Mouse (Mus musculus) embryonic facial prominence, embryonic 12.5 days (tissue): ENCODE measurements around the gene Mpp3. TPM values are rescaled to one million over a fixed set of nuclear protein-coding genes. Genes with fewer than 3 reads are reported as not detected.
A peak's percentile ranks its signal among the peaks of the same experiment; 100 is the strongest.

Source experiments
- ATAC-seq: fragments of 200-750 bp; cut with Nextera tagmentation; 2 replicates; pipeline ENCODE4 v1.8.0; 2017; ENCODE audit not compliant: insufficient number of reproducible peaks, insufficient read depth, low FRiP score, low TSS enrichment
- H3K27ac ChIP-seq: fragments of 300-500 bp; sonication (generic); 2 replicates; pipeline ENCODE4 v1.5.1; 2016; ENCODE audit warnings: mild to moderate bottlenecking
- H3K27me3 ChIP-seq: fragments of 300-500 bp; sonication (generic); 2 replicates; pipeline ENCODE4 v1.6.1; 2016; ENCODE audit warnings: mild to moderate bottlenecking, moderate library complexity
- H3K36me3 ChIP-seq: fragments of 300-500 bp; sonication (generic); 2 replicates; pipeline ENCODE4 v1.6.1; 2016; ENCODE audit warnings: mild to moderate bottlenecking
- H3K4me1 ChIP-seq: fragments of 300-500 bp; sonication (generic); 2 replicates; pipeline ENCODE4 v1.6.1; 2016
- H3K4me2 ChIP-seq: fragments of 300-500 bp; sonication (generic); replicated peaks from 2 replicates; pipeline ENCODE4 v1.6.1; 2016; ENCODE audit warnings: mild to moderate bottlenecking, moderate library complexity
- H3K4me3 ChIP-seq: fragments of 300-500 bp; sonication (generic); 2 replicates; pipeline ENCODE4 v1.5.1; 2016; ENCODE audit warnings: mild to moderate bottlenecking
- H3K9ac ChIP-seq: fragments of 300-500 bp; sonication (generic); 2 replicates; pipeline ENCODE4 v1.6.1; 2016; ENCODE audit warnings: mild to moderate bottlenecking, moderate library complexity
- H3K9me3 ChIP-seq: fragments of 300-500 bp; sonication (generic); 2 replicates; pipeline ENCODE4 v1.6.1; 2016; ENCODE audit warnings: mild to moderate bottlenecking, moderate library complexity
- WGBS: fragments of 180-500 bp; shearing (Covaris S2); methylation state at CpG from one replicate; pipeline ENCODE4 v1.1.7; 2016; 5-methylcytosine and 5-hydroxymethylcytosine counted together
- polyA plus RNA-seq: library from polyadenylated mRNA; unstranded; fragments of >200 nt; fragmentation: Nextera tagmentation; extraction: Ambion mirVana; gene quantifications from 2 replicates; pipeline ENCODE4 v1.2.1, GENCODE M21; 2016

The Mpp3 gene
- polyA plus RNA-seq, 1 experiment from 2014 or later: 11.4 TPM

DNA sequence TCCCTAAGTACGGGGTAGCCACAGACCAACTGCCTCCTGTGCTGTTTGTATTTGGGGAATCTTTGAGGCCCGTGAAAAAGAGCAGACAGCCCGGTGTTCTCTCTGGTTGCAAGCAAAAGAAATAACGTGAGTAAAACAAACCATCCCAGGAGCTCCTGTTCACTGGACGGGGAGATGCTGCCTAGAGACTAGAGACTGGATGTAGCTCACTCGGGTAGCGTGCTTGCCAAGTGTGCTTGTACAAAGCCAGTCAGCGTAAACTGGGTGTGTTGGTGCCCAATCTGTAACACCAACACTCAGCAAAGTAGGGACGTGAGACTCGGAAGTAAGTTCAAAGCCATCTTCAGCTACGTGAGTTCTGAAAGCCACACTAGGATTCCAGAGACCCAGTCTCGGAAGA is 24.4 kb upstream of the Mpp3 start:
- WGBS: 80% methylated on average over 12 of the region's 12 CpGs
- no peaks in the 10 kb centered on the region for H3K36me3 ChIP-seq
- H3K4me1 ChIP-seq: no peaks in the 10 kb centered on the region
- H3K4me3 ChIP-seq: no peak overlapping the region
- H3K9me3 ChIP-seq: no peaks in the 10 kb centered on the region
- H3K27ac ChIP-seq: no peak overlapping the region
- no peak overlapping the region for H3K4me2 ChIP-seq
- no peak overlapping the region for H3K9ac ChIP-seq
- 0 out of 2 replicates have a peak, but pooled peaks cover 5% of the 10 kb centered on the region for H3K27me3 ChIP-seq
- no peak for ATAC-seq

DNA sequence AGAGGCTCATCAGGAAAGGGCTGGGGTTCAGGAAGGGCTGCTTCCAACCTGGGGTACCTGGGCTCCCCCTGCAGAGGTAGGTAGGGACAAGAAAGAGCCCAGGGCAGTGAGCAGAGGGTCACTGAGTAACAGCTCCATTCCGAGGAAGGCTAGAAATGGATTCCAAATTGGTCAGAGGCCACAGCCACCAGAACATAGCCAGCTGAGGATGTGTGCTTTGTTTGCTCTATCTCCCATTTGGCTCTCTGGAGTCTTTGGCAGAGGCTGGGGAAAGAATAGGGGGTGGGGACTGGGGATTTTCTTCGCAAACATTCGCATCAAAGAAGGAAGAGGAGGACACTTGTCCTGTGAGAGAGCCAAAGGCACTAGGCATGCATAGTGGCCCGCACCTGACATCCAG is 23.7 kb upstream of the Mpp3 start:
- 52% methylated on average over 4 of the region's 4 CpGs for WGBS
- no peak overlapping the region for H3K9ac ChIP-seq
- no peaks in the 10 kb centered on the region for H3K9me3 ChIP-seq
- ATAC-seq: no peak
- no peaks in the 10 kb centered on the region for H3K4me1 ChIP-seq
- 0 out of 2 replicates have a peak, but pooled peaks cover 5% of the 10 kb centered on the region for H3K27me3 ChIP-seq
- H3K36me3 ChIP-seq: no peaks in the 10 kb centered on the region
- H3K4me3 ChIP-seq: no peak overlapping the region
- H3K27ac ChIP-seq: no peak overlapping the region
- no peak overlapping the region for H3K4me2 ChIP-seq

DNA sequence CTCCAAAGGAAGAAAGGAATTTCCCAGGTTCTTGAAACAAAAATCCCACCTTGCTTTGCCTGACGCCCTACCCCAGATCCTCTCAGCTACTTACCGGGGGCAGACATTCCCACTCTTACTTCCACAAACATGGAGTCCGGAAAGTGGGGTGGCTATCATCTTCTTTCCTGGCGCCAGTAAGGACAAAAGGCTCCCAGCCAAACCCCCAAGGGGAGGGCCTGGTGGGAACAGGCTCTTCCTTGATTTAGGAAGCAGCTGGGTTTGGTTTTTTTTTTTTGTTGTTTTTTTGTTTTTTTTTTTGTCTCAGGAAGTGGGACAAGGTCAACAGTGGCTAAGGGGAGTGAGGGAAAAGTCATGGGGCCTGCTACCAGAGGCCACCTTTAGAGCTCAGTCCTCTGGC is 23.3 kb upstream of the Mpp3 start:
- Histone ChIP-seq H3K27ac (no peak overlapping the region), H3K4me2 (no peak overlapping the region), H3K9ac (no peak overlapping the region), H3K4me3 (no peak overlapping the region), H3K27me3 (0 out of 2 replicates have a peak, but pooled peaks cover 5% of the 10 kb centered on the region), H3K9me3 (0 out of 2 replicates have a peak, but pooled peaks cover 2% of the 10 kb centered on the region), H3K36me3 (no peaks in the 10 kb centered on the region), H3K4me1 (no peaks in the 10 kb centered on the region)
- no peak for ATAC-seq
- WGBS: 61% methylated on average over 4 of the region's 4 CpGs

DNA sequence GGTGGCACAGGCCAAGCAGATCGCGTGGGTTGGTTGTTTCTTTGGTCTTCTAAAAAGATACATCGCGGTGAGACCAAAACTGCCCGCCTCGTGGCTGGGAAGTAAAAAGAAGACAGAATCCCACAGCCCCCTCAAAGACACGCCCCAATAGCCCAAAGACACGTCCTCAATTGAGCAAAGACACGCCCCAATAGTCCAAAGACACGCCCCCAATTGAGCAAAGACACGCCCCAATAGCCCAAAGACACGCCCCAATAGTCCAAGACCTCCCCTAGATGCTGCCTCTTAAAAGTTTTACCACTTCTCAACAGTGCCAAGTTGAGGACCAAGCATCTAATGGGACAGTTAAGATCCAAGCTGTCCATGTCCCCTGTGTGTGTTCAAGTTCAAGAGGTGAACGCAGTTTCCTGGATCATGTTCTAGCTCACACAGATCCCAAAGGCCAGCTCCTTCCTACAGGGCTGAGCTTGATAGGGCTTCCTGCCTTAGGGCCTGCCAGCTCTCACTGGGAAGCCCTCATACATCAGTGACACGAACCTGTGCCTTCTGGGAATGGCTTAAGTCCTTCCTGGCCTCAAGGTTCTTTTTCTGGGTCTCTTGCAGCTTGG is 21.7 kb upstream of the Mpp3 start:
- H3K27ac ChIP-seq: no peak overlapping the region
- H3K27me3 ChIP-seq: 0 out of 2 replicates have a peak, but pooled peaks cover 5% of the 10 kb centered on the region
- no peaks in the 10 kb centered on the region for H3K36me3 ChIP-seq
- no peak overlapping the region for H3K4me3 ChIP-seq
- no peak for ATAC-seq
- H3K4me2 ChIP-seq: no peak overlapping the region
- WGBS: 55% methylated on average over 14 of the region's 14 CpGs
- no peaks in the 10 kb centered on the region for H3K4me1 ChIP-seq
- no peak overlapping the region for H3K9ac ChIP-seq
- H3K9me3 ChIP-seq: peaks cover 12% of the 10 kb centered on the region

DNA sequence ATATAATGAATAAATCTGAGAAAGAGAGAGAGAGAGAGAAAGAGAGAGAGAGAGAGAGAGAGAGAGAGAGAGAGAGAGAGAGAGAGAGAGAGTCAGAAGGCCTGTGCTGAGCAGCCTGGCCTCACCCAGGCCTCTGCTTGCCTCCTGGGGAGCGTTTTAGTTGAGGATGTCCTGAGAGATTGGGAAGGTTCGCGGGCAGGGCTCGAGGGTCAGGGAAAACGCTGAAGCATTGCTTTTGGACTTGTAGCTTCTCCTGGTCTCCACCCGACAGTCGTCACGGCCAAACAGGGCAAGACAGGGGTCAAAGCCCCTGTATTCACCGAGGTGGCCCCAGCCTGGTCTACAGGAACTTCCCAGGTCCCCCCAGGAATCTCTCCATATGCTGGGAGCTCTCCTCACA is 18.3 kb upstream of the Mpp3 start:
- Histone ChIP-seq H3K4me3 (no peak overlapping the region), H3K9ac (peak overlapping the region; percentile 4; the same call in 1 of the 2 replicates), H3K36me3 (no peaks in the 10 kb centered on the region), H3K4me1 (no peaks in the 10 kb centered on the region), H3K27me3 (no peaks in the 10 kb centered on the region), H3K4me2 (no peak overlapping the region), H3K27ac (no peak overlapping the region), H3K9me3 (peaks cover 14% of the 10 kb centered on the region)
- ATAC-seq: no peak
- 81% methylated on average over 9 of the region's 9 CpGs for WGBS

DNA sequence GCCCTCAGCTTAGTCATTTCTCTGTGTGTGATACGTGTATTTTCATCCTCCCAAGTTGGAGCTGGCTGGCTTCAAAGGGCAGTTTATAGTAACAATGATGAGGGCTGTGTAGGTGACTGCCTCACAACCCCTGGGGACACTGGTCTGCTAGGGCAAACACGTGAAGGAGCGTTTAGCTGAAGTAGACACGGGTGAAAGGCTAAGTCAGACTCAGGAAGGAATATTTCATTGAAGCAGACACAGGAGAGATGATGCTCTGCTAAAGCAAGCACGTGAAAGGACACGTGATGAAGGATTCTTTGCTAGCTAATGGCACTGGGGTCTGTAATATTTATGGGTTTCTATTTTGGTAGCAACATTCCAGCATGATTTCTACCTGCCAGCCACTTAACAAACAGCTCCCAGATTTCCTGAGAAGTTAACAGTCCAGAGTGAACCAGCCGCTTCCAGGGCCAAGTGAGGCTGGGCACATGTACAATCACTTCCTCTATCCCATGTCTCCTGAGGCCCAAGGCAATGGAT is 16.5 kb upstream of the Mpp3 start:
- 88% methylated on average over 7 of the region's 7 CpGs for WGBS
- no peak for ATAC-seq
- Histone ChIP-seq H3K4me3 (no peak overlapping the region), H3K9me3 (peaks cover 14% of the 10 kb centered on the region), H3K4me2 (no peak overlapping the region), H3K9ac (no peak overlapping the region), H3K27ac (no peak overlapping the region), H3K36me3 (no peaks in the 10 kb centered on the region), H3K27me3 (no peaks in the 10 kb centered on the region), H3K4me1 (no peaks in the 10 kb centered on the region)

DNA sequence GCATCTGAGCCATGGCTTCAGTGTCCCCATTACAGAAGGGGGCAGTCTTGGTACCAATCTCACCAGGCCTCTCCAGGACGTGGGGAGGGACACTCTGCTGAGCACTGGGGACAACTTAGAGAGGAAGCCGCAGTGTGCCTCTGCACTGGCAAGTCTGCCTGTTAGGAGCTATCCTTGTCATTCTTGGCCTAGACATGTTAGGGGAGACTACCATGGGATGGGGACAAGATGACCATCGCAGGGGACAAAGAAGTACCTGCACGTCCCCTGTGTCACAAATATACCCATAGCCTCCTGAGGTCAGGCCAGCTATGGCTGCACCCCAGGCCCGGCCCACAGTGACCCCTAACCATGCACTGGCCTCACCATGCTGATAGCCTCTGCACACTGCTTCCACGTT is 15.1 kb upstream of the Mpp3 start:
- no peaks in the 10 kb centered on the region for H3K36me3 ChIP-seq
- WGBS: 88% methylated on average over 6 of the region's 6 CpGs
- no peak overlapping the region for H3K4me2 ChIP-seq

DNA sequence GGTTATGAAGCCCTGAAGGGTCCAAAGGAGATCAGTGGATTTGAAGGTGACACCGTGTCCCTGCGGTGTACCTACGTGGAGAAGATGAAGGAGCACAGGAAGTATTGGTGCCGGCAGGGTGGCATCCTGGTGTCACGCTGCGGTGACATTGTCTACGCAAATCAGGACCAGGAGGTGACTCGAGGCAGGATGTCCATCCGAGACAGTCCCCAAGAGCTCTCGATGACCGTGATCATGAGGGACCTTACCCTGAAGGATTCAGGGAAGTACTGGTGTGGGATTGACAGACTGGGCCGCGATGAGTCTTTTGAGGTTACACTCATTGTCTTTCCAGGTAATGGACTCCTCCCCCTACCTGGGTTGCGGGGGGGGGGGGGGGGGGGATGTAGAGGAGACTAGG is 14.7 kb upstream of the Mpp3 start:
- H3K4me1 ChIP-seq: no peaks in the 10 kb centered on the region
- no peak overlapping the region for H3K4me3 ChIP-seq
- WGBS: 92% methylated on average over 13 of the region's 14 CpGs

More for the DNA sequence above, 15.1 kb upstream of the Mpp3 start:
- no peak for ATAC-seq
- Histone ChIP-seq H3K4me3 (no peak overlapping the region), H3K9me3 (peaks cover 14% of the 10 kb centered on the region), H3K4me1 (no peaks in the 10 kb centered on the region), H3K9ac (no peak overlapping the region), H3K27me3 (no peaks in the 10 kb centered on the region), H3K27ac (no peak overlapping the region)

DNA sequence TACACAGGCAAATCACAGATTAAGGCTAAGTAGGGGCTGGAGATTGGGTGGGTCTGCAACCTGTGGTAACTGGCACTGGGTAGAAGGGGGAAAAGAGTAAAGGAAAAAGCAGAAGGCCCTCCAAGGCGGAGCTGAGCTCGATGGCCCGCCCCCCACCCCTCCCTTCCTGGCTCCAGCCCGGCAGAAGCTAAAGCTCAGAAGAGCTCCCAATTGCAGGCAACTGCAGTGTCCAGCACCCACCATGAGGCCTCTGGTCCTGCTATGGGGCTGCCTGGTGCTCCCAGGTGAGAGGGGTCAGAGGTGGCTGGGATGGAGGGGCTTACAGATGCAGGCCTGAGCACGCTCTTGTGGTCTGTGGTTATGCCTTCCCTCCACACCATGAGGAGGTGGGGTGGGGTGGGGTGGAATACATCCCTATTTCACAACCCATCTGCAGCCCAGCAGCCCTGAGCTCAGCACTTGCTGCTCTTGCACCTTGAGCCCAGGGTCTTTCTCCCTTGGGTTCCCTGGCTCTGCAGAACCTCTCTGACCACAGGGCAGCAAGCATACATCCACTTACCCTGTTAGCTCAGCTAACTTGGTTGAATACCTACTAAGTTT is 13.2 kb upstream of the Mpp3 start, which contains the start of gene Cd300lg:
TSS of gene Cd300lg (plus strand) at position 160 of the 600 bp plus-strand sequence.
- ATAC-seq: no peak
- no peaks in the 10 kb centered on the region for H3K4me1 ChIP-seq
- 57% methylated on average over 5 of the region's 5 CpGs for WGBS
- H3K27ac ChIP-seq: no peak within 1 kb of the TSS
- H3K27me3 ChIP-seq: peaks cover 5% of the 10 kb centered on the region; the same call in 1 of the 2 replicates
- no peaks in the 10 kb centered on the region for H3K36me3 ChIP-seq
- H3K4me2 ChIP-seq: no peak within 1 kb of the TSS
- no peak within 1 kb of the TSS for H3K9ac ChIP-seq
- peaks cover 11% of the 10 kb centered on the region for H3K9me3 ChIP-seq
- H3K4me3 ChIP-seq: no peak within 1 kb of the TSS

More for the DNA sequence above, 14.7 kb upstream of the Mpp3 start:
- no peak for ATAC-seq
- no peaks in the 10 kb centered on the region for H3K36me3 ChIP-seq
- no peak overlapping the region for H3K9ac ChIP-seq
- no peaks in the 10 kb centered on the region for H3K27me3 ChIP-seq
- no peak overlapping the region for H3K27ac ChIP-seq
- peaks cover 14% of the 10 kb centered on the region for H3K9me3 ChIP-seq
- no peak overlapping the region for H3K4me2 ChIP-seq

DNA sequence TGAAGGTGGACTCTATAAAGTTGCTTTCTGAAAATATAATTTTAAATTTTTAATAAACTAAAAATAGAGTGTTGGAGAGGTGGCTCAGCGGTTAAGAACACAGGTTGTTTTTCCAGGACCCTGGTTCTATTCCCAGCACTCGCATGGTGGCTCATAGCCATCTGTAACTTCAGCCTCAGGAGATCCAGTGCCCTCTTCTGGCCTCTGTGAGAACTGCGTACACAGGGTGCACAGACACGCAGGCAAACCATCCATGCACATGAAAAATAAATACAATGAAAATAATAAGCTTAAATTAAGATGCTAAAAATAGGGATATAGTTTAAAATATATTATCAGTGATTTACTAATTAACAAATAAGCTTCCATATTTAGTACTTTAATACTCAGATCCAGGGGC is 12.4 kb upstream of the Mpp3 start:
- no peaks in the 10 kb centered on the region for H3K4me1 ChIP-seq
- no peak overlapping the region for H3K4me3 ChIP-seq
- WGBS: 66% methylated on average over 4 of the region's 4 CpGs
- no peak overlapping the region for H3K27ac ChIP-seq
- no peaks in the 10 kb centered on the region for H3K36me3 ChIP-seq
- peaks cover 5% of the 10 kb centered on the region; the same call in 1 of the 2 replicates for H3K27me3 ChIP-seq
- H3K9me3 ChIP-seq: peaks cover 8% of the 10 kb centered on the region
- no peak overlapping the region for H3K9ac ChIP-seq
- no peak for ATAC-seq
- no peak overlapping the region for H3K4me2 ChIP-seq

DNA sequence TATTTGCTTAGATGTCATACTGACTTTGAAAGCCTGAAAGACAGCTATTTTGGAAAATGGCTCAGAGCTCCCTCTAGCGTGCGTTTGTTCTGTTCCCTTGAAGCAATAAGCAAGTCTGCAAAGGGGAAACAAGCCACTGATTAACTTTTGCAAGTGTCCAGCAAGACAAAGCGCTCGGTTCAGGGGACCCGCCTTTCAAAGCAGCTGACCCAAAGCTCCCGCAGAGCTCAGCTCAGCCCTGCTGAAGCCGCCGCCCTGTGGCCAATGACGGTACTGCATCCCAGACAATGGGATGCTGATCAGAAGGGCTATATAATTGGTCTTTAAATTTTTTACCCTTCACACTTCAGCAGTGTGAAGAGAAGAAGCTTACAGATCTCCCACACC is 11.9 kb upstream of the Mpp3 start:
- no peak overlapping the region for H3K4me3 ChIP-seq
- H3K36me3 ChIP-seq: no peaks in the 10 kb centered on the region
- no peak overlapping the region for H3K27ac ChIP-seq
- peaks cover 5% of the 10 kb centered on the region; the same call in 1 of the 2 replicates for H3K27me3 ChIP-seq
- H3K4me2 ChIP-seq: no peak overlapping the region
- ATAC-seq: no peak
- under 1% methylated on average over 9 of the region's 9 CpGs for WGBS
- no peak overlapping the region for H3K9ac ChIP-seq
- H3K9me3 ChIP-seq: peaks cover 3% of the 10 kb centered on the region; the same call in 1 of the 2 replicates
- H3K4me1 ChIP-seq: no peaks in the 10 kb centered on the region

DNA sequence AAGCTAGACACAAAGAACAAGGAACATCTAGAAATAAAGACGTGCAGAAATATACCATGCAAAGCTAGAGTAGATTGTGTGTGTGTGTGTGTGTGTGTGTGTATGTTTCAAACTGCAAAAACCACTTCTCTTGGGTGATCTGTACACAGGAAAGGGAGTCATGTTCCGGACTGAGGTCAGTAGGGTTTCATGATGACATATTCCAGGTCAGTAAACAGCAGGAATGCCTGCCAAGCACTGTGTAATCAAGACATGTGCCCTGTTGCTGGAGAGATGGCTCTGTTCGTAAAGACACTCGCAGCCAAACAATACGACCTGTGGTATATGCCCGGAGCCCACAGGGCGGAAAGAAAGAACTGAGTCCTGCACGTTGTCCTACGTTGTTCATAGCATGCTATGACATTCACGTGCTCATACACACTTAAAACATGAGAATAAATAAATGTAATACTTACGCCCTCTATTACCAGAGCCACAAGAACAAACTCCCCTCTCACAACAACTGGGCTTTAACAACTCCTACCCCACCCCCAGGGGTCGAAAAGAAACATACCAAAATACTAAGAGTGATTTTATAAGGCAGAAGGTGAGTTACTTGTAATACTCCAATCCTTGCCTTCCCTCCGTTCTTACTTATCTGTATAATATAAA is 11.4 kb upstream of the Mpp3 start:
- ATAC-seq: no peak
- no peak overlapping the region for H3K4me2 ChIP-seq
- no peaks in the 10 kb centered on the region for H3K9me3 ChIP-seq
- no peaks in the 10 kb centered on the region for H3K36me3 ChIP-seq
- H3K9ac ChIP-seq: no peak overlapping the region
- WGBS: 71% methylated on average over 13 of the region's 13 CpGs
- H3K4me3 ChIP-seq: no peak overlapping the region
- H3K27ac ChIP-seq: no peak overlapping the region
- H3K4me1 ChIP-seq: no peaks in the 10 kb centered on the region
- peaks cover 5% of the 10 kb centered on the region; the same call in 1 of the 2 replicates for H3K27me3 ChIP-seq
